Comparison of ENCODE assay signal across 25 mouse cellular contexts in genomic region chr2:163943056-163943455, GRCm38 (mm10). TPM values are rescaled to one million over a fixed set of nuclear protein-coding genes. Genes with fewer than 3 reads are reported as not detected.
A peak's percentile ranks its signal among the peaks of the same experiment; 100 is the strongest.
DNase-seq lines count a peak whose midpoint lies in the region; ATAC-seq and TF ChIP-seq lines count a peak whose summit lies in the region.
"Had no signal": no experiment of that assay in that cellular context is flagged by ENCODE, and none has a peak within 500 bp of the region (broad histone marks: within the 10 kb centered on the region; RNA-seq: fewer than 3 reads in every experiment).

No protein-coding gene starts in this region.

- H3K4me3 ChIP-seq in hindbrain, postnatal 0 days (ENCODE audit: low read length): no peak overlapping the region
- no peak overlapping the region for H3K4me3 ChIP-seq in hindbrain, embryonic 12.5 days
- H3K4me3 ChIP-seq: embryonic facial prominence, embryonic 10.5 days; embryonic facial prominence, embryonic 12.5 days; forebrain, embryonic 13.5 days; forebrain, embryonic 15.5 days had no signal

- WGBS in hindbrain, postnatal 0 days: 64% methylated on average over 6 of the region's 6 CpGs
- 73% methylated on average over 6 of the region's 6 CpGs for WGBS in hindbrain, embryonic 12.5 days

- no peak for ATAC-seq in cerebellum, adult (ENCODE audit: insufficient number of reproducible peaks, low FRiP score, low TSS enrichment)
- no peak for ATAC-seq in hindbrain, postnatal 0 days
- no peak for ATAC-seq in hindbrain, embryonic 12.5 days (ENCODE audit: low FRiP score)
- ATAC-seq: activated CD4-positive, CD25-positive, alpha-beta regulatory T cell, adult 4 months; CD4-positive, CD25-positive, alpha-beta regulatory T cell, adult 4 months; forebrain, embryonic 13.5 days; forebrain, embryonic 15.5 days; forebrain, postnatal 0 days; Patski had no signal

- H3K27ac ChIP-seq in hindbrain, postnatal 0 days: no peak overlapping the region
- H3K27ac ChIP-seq in hindbrain, embryonic 12.5 days: no peak overlapping the region
- H3K27ac ChIP-seq: embryonic facial prominence, embryonic 10.5 days; embryonic facial prominence, embryonic 12.5 days; forebrain, embryonic 13.5 days; forebrain, embryonic 15.5 days had no signal

- H3K4me2 ChIP-seq in hindbrain, postnatal 0 days (ENCODE audit: low read depth, low read length): no peak overlapping the region
- H3K4me2 ChIP-seq in hindbrain, embryonic 12.5 days (replicated peaks): no peak overlapping the region
- H3K4me2 ChIP-seq: embryonic facial prominence, embryonic 12.5 days; forebrain, embryonic 13.5 days; forebrain, embryonic 15.5 days had no signal

- TF ChIP-seq CTCF in hindbrain, postnatal 0 days (IDR thresholded peaks at IDR 0.05; ENCODE audit: low read depth): no peak

- no peaks in the 10 kb centered on the region for H3K4me1 ChIP-seq in hindbrain, postnatal 0 days (ENCODE audit: insufficient read depth, low read length)
- H3K4me1 ChIP-seq in hindbrain, embryonic 12.5 days: no peaks in the 10 kb centered on the region
- H3K4me1 ChIP-seq: embryonic facial prominence, embryonic 12.5 days; forebrain, embryonic 13.5 days; forebrain, embryonic 15.5 days had no signal

- no peak overlapping the region for H3K9ac ChIP-seq in hindbrain, postnatal 0 days (replicated peaks; ENCODE audit: low read length)
- no peak overlapping the region for H3K9ac ChIP-seq in hindbrain, embryonic 12.5 days
- H3K9ac ChIP-seq: embryonic facial prominence, embryonic 12.5 days; forebrain, embryonic 13.5 days; forebrain, embryonic 15.5 days; forebrain, postnatal 0 days had no signal

- no peaks in the 10 kb centered on the region for H3K9me3 ChIP-seq in hindbrain, postnatal 0 days (ENCODE audit: low read length)
- H3K9me3 ChIP-seq in hindbrain, embryonic 12.5 days (replicated peaks): no peaks in the 10 kb centered on the region
- H3K9me3 ChIP-seq: embryonic facial prominence, embryonic 10.5 days; embryonic facial prominence, embryonic 12.5 days; forebrain, embryonic 13.5 days; forebrain, embryonic 15.5 days; G1E had no signal

- H3K27me3 ChIP-seq in hindbrain, postnatal 0 days (ENCODE audit: insufficient read depth, low read length): no peaks in the 10 kb centered on the region
- no peaks in the 10 kb centered on the region; the same call in 1 of the 2 replicates for H3K27me3 ChIP-seq in hindbrain, embryonic 12.5 days
- H3K27me3 ChIP-seq: embryonic facial prominence, embryonic 12.5 days; forebrain, embryonic 13.5 days; forebrain, embryonic 15.5 days had no signal

- peak; percentile 27 for DNase-seq in adrenal gland, postnatal 25 days
- no peak for DNase-seq in adrenal gland, postnatal 4 days (ENCODE audit: low spot score in 2 of 2)
- DNase-seq in cerebellum, postnatal 10 days: peak; percentile 67 to 68
- peak; percentile 48 for DNase-seq in hindbrain, postnatal 0 days (ENCODE audit: low spot score)
- DNase-seq in retina, postnatal 1 day: peak; percentile 68
- DNase-seq in retina, embryonic 14.5 days (ENCODE audit: low spot score): no peak
- DNase-seq: adrenal gland, adult 8-10 months; adrenal gland, postnatal 14 days; B cell, adult 2 months; cerebellum, adult 11 months; cerebellum, adult 18-20 months; cerebellum, adult 9-11 months; cerebellum, postnatal 25 days; forebrain, postnatal 0 days had no signal

- no peaks in the 10 kb centered on the region for H3K36me3 ChIP-seq in hindbrain, postnatal 0 days (ENCODE audit: insufficient read depth, low read length)
- H3K36me3 ChIP-seq in hindbrain, embryonic 12.5 days: no peaks in the 10 kb centered on the region
- H3K36me3 ChIP-seq: embryonic facial prominence, embryonic 10.5 days; embryonic facial prominence, embryonic 12.5 days; forebrain, embryonic 15.5 days; G1E had no signal

RNA-seq across cellular contexts. Expression of gene Rims4, which starts 24.6 kb away (rescaled TPM):
- total RNA-seq in adrenal gland, postnatal 25 days (2021): 182 and 190 TPM in 2 replicates
- total RNA-seq in adrenal gland, postnatal 4 days (2021): 100 to 1,000 TPM; 101 to 103 TPM
- 76.7 and 81.0 TPM in 2 replicates for total RNA-seq in hindbrain, postnatal 0 days (2014; rRNA removed)
- 16.7 and 19.6 TPM in 2 replicates for polyA plus RNA-seq in hindbrain, postnatal 0 days (2015; fragmentation: Nextera tagmentation; extraction: Ambion mirVana)
- 5.6 TPM in 2 replicates for polyA plus RNA-seq in hindbrain, embryonic 12.5 days (2016; fragmentation: Nextera tagmentation; extraction: Ambion mirVana)
- total RNA-seq: CH12.LX had no signal
- polyA plus RNA-seq: activated CD4-positive, CD25-positive, alpha-beta regulatory T cell, adult 4 months; CD4-positive, CD25-positive, alpha-beta regulatory T cell, adult 4 months; G1E; Patski had no signal

RNA-seq across cellular contexts. Expression of gene Ywhab, which starts 51.7 kb away (rescaled TPM):
- 241 TPM in 2 replicates for total RNA-seq in adrenal gland, postnatal 25 days (2021)
- total RNA-seq in adrenal gland, postnatal 4 days (2021): 100 to 1,000 TPM; 260 to 263 TPM
- total RNA-seq in hindbrain, postnatal 0 days (2014; rRNA removed): 131 and 134 TPM in 2 replicates
- 583 and 590 TPM in 2 replicates for polyA plus RNA-seq in hindbrain, postnatal 0 days (2015; fragmentation: Nextera tagmentation; extraction: Ambion mirVana)
- 355 and 373 TPM in 2 replicates for polyA plus RNA-seq in hindbrain, embryonic 12.5 days (2016; fragmentation: Nextera tagmentation; extraction: Ambion mirVana)

Comparison
In these comparisons a context has a peak if more than half of its experiments do, and no peak if none do; other contexts are left out.
1. DNase-seq: peak in adrenal gland, postnatal 25 days (single experiment), cerebellum, postnatal 10 days (2 of 2), hindbrain, postnatal 0 days (single experiment) and retina, postnatal 1 day (single experiment); none in adrenal gland, postnatal 4 days (0 of 2) and retina, embryonic 14.5 days (single experiment).